Mouse (Mus musculus): ENCODE measurements at regions not wholly inside any gene's neighbourhood (a gene's known extent, or its start where the extent isn't known, plus 50 kb on each side); places are given as distances from the start of the nearest gene placed in this dataset.

GRCm38 (mm10) chr13:103390991-103391390, 56.7 kb upstream of the Mast4 start:
- TF ChIP-seq CTCF (IDR thresholded peaks at IDR 0.05; ENCODE audit: control insufficient read depth, insufficient read depth, insufficient read length) (no peak), MAX (IDR thresholded peaks at IDR 0.05) (no peak), CEBPB (IDR thresholded peaks at IDR 0.05; ENCODE audit: low read depth) (no peak)
